Mouse (Mus musculus): Measurements from ENCODE around the gene Cntn5.

The Cntn5 gene

DNA sequence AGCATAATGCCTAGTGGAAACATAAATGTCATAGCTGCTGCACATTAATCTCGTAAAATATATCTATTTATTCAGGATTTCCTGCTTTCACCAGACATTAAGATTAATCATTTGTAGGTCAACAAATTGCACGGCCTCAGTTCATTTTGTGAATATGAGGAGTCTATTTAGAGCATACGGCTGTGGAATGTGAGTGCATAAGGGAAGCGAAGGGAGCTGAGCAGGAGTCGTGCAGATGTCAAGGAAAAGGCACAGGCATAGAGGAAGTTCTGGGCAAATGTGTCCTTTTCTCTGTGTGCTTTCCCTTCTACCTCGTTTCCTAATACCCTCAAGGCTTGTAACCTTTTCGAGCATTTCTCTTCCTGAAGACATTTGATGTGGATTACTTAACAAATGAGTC lies 504.5 kb downstream of the Cntn5 start:
- no peak for DNase-seq

DNA sequence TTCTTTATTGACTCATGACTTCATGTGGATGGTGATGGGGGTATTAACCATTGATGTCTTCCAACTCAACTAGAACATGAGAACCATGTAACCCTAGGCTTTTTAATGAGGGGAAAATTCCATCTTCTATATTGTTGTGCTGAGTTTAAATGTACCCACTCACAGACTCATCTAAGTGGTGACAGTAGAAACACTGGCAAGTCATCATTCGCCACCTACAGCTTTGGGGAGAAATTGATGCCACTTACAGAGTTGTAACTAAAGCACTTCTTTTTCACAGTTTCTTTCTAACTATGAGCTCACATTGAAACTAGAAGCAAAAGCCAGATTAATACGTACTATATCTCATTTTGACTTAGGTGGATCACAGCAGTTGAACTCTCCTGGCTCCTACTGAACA lies 514.7 kb downstream of the Cntn5 start:
- no peak for DNase-seq

DNA sequence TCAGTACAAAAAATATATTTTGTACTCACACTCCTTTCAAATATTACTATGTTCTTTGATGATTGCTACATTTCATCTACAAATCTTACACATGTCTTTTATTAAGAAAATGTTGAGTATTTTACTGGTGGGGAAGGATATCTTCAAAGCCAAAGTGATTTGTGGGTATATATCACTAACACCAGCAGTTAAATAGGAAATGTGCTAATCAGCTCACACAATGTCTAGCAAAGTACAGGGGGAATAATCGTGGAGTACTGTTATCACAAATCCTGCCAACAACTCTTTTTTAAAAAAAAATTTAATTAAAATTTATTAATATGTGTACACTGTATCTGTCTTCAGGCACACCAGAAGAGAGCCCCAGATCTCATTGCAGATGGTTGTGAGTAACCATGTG lies 520.1 kb downstream of the Cntn5 start:
- DNase-seq = no peak

DNA sequence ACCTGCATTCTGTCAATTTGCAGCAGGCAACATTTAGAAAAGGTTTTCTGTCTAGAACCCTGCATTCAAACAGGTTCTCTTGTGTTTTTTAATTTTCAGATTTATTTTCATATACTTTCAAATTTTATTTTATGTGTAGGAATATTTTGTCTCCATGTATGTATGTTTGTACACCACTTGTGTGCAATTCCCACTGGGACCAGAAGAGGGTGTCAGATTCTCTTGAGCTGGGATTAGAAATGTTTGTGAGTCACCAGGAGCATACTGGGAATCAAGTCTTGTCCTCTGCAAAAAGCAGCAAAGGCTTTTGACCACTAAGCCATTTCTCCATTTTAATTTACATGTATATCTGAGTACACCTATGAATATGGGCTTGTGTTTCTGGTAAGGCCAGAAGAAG lies 521.4 kb downstream of the Cntn5 start:
- DNase-seq = no peak

DNA sequence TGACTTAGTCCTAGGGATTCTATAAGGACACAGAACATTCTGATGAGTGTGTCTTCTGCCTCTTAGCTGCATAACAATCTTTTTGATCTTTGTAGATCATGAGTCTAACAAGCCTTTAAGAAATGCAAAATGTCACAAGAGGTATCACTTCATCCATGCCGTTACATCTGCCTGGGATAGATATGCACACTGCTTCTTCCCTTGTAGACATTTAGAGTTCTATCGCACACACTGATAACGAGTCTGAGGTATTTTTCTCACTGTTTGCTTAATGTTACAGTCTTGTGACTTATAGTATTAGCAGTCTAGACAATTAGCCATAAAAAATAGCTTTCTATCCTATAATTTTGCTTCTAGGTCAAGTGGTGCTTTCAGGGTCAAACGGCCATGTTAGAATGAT lies 522.9 kb downstream of the Cntn5 start:
- DNase-seq = no peak

DNA sequence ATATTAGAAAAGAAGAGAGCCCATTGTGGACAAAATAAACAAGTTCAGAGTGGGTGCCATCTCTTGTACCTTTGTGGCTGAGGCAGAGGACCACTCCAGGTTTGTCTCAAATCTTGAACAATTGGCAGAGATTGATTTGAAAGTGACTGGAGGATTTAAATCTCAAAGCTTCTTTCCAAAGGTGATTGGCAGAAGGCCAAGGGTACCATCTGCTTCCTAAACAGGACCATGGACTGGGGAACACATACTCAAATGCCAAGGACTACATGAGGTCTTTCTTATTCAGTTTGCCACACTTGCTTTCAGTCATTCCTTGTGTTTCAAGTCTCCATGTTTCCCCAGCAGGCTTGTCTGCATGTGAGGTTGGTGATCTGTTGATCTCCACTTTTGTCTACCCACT lies 528.3 kb downstream of the Cntn5 start:
- DNase-seq = no peak

DNA sequence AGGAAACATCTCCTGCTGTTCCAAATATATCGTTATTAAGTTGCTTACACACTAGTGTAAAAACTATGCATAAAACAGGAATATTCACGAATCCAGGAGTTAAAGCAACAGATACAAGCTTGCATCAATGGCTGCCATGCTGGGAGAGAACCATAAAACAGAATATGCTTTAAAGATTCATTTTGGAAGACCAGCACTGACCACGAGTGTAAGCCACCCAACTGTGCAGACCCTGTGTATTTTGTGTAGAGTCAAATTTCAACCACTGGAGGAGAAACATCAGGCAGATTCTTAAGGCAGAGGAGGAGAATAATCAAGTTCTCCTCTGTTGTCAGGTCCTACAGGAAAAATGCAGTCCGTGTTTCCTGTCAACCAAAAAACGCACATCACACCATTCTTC lies 535.6 kb downstream of the Cntn5 start:
- DNase-seq = no peak

DNA sequence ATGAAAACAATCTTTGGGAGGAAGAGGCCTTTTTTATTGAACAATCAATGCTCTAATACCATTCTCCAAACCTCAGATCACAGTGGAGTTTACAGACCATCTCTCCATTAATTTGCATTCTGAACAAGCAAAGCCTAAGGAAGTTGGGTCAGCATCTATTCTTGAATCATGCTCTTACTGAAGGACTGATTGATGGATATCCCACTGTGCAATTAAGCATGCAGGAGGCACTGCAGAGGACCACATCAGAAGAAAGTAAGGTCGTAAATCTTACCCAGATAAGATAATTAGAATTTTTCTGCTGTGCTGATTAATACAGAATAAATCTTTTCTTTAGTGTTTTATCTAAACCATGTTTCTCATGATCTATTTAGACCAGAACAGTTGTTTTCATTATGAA lies 536.2 kb downstream of the Cntn5 start:
- DNase-seq = no peak

DNA sequence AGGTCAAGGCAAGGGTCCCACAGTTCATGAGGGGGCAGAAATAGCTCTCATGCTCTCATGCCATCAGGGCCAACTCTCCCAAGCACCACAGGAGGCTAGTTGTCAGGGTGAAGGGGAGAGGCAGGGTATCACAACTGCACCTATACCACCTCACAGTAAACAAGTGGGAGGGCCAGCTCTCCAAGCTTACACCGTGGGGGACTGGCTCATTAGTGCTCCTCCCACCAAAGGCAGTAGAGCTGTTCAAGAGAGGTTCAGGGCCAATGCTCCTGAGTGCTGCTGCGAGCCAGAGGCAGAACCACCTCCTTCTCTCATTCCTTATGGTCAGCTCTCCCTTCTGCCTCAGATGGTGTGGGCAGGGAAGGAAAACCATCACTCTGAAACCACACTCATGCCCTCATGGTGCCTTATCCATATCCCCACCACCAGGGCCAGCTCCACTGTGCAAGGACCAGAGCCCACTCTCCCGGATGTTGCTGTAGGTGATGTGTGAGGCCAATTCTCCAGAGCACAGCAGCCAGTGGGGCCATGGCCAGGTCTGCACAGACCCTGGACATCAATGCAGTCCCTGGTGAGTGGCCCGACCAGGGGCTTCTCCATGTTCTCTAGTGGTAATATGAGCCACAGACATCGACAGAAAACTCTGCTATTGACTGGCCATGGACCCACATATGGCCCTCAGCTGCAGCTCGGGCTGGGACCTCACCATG lies 538.2 kb downstream of the Cntn5 start:
- DNase-seq = no peak

DNA sequence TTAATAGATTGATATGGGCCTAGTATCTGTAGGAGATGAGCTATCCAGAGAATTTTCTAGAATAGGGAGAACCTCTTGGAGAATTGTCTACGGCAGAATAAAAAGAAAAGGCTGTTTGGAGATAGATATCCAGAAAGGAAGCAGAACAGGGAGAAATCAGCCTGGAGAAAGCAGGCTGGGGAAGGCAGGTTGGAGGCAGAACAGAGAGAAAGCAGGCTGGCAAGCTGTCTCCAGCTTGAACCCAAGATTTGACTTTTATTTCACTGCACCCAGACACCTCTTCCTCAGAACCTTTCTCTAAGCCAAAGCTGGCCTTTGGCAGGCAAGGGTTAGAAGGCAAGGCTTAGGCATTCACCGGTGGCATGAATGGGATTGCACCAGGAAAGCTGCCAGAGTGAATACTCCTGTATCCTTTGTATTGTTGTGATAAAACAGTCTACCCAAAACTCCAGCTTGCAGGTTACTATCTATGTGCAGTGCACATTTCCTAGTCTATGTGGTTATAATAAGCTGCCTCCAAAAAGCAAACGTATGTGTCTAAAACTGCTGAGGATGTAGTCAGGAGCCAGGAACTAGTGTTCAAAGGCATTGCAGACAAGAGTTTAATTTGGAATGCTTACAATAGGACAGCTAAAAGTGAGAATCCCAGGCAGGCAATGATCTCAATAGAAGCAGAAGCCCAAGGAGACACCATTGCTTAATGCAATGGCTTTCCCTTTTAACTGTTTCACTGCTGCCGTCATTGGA lies 553.5 kb downstream of the Cntn5 start:
- DNase-seq = no peak

DNA sequence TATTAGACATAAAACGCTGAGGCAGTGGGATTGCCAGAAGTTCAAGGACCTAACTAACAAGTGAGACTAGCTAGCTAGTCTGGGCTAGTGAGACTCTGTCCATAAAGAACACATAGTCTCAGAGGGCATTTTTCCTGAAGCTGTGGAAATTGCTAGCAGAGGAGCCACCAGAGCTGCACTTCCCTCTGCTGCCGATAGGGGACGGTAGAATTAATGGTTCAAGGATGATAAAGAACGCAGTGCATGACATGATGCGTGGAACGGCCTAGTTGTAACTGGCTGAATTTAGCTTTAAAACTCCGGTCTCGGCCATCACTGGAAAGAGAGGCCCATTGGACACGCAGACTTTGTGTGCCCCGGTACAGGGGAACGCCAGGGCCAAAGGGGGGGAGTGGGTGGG lies 555.8 kb downstream of the Cntn5 start:
- DNase-seq = no peak

DNA sequence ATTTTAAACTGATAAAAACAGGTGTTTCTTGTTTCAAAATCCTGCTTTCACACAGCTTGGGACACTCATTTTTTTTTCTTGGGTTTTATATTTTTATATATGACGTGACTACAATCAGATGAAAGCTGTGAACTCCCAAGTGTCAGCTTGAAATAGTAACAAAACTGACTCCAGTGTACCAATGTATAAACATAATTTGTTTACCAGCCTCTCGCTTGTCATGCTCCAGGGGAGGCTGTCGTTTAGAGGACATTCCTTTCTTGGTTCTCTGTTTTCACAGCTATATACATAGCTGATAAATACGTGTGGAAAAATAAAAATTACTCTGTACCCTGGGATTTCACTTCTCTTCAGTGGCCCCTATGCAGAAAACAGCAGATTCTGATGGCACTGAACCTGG lies 556.4 kb downstream of the Cntn5 start:
- no peak for DNase-seq

DNA sequence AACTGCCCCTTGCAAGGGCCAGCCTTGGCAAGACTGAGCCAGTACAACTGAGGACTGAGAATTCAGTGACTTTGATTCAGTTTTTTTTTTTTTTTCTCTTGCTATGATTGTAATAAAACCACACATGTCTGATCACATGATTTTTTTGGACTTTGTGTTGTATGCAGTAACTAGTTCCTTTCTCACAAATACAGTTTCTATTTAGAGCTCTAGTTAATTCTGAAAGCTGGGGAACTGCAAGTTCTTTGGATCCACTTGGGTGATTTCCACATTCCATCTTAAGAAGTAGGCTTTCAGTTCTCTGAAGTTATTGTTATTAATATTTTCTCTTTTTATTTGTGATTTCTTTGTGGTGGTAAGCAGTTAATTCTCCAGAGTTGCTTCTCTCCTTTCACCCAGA lies 563.8 kb downstream of the Cntn5 start:
- no peak for DNase-seq

DNA sequence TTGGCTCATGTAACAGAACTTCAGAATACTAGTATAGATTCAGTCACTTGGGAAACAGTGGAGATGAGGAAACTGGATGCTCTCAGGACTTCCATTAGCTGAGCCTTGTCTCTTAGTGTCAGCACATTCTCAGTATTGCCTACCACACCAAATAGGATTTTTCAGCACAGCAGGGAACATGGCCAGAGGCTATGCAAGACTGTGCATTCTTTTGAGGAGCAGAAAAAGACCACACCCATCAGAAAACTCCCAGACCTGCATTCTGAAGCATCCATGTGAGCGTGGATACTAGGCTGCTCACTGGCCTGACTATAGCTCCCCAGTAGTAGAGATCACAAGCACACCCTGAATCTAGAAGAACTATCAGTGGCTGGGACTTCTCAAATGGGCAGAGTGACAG lies 564.9 kb downstream of the Cntn5 start:
- DNase-seq = no peak

DNA sequence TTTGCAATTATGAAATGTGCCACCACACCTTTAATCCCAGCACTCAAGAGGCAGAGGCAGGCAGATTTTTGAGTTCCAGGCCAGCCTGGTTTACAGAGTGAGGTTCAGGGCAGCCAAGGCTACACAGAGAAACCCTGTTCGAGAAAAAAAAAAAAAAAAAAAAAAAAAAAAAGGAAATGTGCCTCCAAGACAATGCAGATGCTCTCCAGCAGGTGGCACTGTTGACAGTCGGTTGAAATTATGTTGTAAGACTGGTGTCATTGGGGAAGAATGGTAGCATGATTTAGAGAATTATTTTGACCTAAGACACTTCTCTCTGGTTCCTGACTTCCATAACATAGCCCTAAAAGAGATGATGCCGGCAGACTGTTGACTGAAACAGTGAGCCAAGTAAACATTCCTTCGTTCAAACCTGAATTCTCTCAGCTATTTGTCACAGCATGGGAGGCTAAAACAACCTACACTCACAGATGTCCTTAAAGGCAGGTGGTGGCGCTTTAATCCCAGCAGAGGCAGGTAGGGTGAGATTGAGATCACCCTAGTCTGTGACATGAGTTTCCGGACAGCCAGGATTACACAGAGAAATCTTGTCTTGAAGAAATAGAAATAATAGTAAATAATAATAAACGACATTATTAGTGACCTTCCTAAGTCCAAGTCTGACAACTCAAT lies 579.7 kb downstream of the Cntn5 start:
- peak; percentile 6 for DNase-seq

DNA sequence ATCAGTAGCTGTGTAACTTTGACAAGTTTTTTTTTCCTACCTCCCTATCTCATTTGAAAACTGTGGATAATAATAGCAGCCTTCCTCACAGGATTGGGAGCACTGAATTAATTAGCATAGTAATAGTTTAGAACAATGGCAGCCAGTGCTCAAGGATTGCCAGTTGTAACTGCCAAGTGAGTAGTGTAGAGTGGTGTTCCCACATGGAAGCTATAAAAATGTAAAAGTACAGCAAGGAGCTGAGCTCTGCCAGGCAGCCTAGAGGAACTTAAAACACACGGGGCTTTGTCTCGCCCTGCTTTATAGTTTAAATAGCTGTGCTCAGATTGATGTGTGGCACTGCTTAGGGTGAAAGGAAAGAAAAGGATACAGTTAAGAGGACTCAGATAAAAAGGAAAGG lies 635.2 kb downstream of the Cntn5 start:
- no peak for DNase-seq

DNA sequence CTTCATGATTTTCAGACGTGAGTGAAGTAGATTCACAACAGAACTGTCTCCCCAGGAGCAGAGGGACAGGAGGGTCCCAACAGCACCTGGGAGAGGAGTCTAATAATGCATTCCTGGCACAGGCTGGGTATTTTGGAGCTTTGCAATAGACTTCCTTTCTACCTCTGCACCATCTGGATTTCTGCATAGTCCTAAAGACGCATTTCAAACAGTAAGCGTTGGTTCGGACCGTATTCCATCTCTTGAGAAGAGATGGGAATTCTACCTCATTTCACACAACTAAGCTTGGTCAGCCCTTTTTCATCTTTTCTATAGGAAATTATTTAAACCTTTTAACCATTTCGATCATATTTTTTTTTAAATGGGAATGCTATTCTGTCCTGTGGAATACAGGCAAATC lies 635.7 kb downstream of the Cntn5 start:
- DNase-seq = no peak

DNA sequence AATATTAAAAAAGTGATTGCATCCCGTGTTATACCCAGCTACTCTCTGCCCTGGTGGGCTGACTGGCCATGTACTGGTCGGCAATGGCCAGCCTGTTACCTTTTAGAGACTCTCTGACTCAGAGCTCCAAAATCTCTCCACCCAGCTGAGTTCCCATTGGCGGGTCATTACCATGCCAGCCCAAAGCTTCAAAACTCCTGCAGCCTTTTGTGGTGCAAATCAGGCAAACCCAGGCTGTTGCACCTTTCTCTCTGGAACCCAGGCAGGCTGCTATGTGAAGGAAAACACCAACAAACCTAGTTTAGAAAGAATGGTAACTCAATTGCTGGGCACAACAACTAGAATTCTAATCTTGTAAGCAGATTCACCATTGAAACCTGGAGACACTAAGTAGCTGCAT lies 639.0 kb downstream of the Cntn5 start:
- no peak for DNase-seq

DNA sequence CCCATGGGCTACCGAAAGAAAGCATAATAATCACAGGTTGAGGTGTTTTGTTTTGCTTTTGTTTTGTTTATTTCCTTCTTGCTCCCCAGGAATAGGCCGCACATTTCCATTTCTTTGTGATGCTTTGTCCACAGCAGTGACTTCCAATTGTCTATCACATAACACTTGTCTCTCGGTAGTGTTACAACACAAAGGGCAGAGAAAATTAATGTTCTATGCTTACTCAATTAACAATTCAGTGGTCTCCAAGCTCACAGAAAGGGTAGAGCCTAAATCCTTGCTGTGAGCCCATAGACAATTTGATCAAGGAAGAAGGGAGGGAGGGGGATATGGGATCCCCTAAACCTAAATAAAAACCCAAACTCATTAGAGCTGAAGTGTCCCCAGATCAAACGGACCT lies 671.2 kb downstream of the Cntn5 start:
- DNase-seq = no peak

DNA sequence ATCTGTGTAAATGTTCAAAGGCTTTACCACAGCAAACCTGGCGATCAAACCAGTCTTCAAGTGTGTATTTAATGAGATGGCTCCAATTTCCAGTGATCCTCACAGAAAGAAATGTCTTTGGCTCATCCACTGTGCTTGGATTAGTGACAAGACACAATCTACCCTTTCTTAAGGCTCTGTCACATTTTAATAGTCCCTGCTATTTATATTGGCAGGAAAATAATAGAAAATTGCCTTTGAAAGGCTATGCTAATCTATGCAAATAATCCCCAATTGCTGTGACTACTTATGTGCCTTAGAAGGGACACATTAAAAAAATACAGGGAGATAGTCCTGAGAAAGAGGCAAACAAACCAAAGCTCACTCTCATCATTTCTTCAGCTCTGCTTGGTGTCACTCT lies 672.5 kb downstream of the Cntn5 start:
- no peak for DNase-seq

DNA sequence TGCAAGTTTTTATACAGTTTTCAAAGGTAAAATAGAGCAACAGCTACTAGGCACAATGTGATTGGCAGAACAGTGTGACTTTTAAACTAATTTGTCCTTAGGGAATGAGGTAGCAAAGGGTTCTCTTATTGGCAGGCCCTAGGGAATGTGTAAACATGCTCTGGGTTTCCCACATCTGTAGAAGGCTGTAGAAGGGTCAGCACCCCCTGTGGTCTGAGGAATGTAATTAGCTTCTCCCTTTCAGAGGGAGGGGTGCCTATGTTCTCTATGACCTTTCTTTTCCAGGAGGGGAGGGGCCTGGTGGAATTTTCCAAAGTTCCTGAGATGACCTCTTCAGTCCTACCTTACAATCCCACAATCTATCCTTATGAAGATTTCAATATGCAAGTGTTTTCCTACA lies 673.6 kb downstream of the Cntn5 start:
- no peak for DNase-seq

DNA sequence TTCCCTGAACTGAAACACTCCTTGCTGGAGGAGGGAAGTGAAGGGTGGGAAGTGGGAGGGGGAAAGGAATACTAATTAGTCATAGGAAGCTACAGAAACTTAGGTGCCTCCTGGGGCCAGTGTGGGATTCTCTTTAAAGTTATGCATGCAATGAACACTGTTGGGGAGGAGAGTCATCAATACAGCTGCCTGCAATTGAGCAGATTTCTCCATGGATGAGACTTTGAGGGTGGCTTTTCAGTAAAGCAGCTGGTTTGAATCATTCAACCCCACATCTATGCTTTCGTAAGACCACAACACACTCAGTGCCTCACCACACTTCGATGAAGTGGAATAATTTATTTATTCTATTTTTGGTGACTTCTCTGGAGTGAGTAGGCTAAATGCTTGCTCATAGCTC lies 674.9 kb downstream of the Cntn5 start:
- DNase-seq = peak; percentile 1

DNA sequence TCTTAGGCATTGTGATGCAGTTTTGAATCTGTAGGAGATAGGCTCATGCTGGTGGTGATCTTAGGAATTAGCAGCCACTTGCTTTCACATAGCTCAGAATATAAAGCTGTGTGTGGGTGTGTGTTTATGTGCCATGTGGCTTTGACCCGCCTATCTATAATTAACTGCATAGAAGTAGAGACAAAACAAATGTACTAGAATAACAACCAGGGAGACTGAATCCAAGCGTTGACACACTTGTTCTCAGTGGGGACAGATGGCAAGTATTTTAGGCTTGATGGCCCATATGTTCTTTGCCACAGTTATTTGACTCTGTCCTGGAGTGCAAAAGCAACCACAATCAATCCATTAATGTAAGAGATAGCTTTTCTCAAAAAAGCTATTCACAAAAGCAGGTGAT lies 678.6 kb downstream of the Cntn5 start:
- no peak for DNase-seq

DNA sequence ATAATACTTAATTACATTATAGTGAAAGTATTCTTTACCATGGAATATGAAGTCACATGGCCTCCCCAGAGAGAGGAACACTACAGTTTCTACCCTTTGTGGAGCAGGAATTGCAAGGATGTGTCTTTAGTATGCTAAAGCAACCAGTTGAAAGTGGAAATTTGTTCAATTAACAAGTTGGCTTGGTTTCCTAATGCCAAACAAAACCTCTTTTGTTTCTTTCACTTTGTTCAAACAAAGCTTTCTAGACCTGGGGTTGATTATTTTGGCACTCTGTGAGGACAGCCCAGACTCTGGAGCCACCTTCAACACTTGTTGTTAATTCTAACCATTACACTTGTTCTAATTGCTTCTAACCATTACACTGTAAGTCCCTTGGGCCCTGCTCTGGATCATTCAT lies 718.5 kb downstream of the Cntn5 start:
- DNase-seq = no peak

Measured in lung, postnatal 36 days (tissue).